Mouse (Mus musculus) lung, adult 18-20 months (tissue): Measurements from ENCODE around the gene Fahd2a.

ENCODE experiments used
- DNase-seq, 2 experiments: peaks; one replicate each; pipeline ENCODE4 v3.0.0; 2022; ENCODE audit warnings: mixed read lengths in 2 of 2

The Fahd2a gene

GRCm38 (mm10) chr2:127444055-127444789 lies at the start of gene Fahd2a:
Gene Fahd2a (minus strand): TSS chr2:127444565.
- peak; percentile 89 to 93 for DNase-seq

DNA sequence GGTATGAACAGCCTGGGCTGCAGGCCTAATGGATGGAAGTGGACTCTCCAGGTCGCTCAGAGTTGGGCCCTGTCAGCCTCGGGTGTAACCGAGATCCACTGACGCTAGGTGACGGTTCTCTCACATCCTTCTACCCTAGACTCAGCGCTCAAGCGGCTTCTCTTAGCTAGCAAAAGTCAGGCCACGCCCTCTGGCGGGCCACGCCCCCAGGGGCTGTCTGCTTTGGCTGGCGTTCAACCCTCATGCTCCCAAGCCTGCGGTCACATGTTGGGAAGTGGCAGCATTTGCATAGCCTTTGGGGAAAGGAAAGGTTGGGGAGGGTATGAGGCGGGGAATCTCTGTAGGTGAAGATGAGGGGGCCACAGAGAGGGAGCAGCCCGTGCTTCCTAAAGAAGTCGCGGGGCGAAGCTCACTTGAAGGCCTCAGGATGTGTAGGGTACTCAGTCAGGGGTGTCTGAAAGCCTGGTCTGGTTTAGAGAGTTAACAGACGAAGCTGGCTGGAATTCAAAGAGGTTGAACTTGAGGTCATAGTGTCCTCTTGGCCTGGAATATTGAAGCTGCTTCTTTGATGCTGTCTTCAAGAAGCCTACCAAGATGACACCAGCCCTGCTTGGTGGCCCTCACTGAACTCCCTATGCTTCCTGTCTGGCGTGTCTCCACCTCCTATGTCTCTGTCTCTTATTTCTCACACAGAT lies 40.3 kb upstream of the Fahd2a start:
- peak; percentile 67 to 72 for DNase-seq

DNA sequence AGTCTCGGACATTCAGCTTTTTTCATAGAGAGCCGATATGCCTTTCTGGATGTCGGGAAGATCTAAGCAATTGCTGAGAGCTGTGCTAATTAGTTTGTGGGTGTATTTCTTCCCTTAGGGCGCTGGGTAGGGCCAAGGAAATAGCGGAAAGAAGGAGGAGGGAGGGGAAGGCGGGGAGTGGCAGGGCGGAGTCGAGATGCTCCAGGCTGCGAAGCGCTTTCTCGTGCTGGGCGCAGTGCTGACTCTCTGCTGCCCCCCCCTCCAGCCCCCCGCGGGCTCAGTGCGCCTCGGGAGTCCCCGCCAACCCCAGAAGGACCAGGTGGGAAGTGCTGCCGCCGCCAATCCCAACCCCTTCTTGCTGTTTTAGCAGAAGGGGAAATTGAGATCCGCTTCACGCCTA lies 38.6 kb upstream of the Fahd2a start:
- peak in 1 of 2 experiments; percentile 37 for DNase-seq

- peak; percentile 74 to 78 for DNase-seq
These were observed 38.2 kb upstream of the Fahd2a start for GRCm38 (mm10) chr2:127482533-127482911.

GRCm38 (mm10) chr2:127481841-127482532 lies 37.6 kb upstream of the Fahd2a start:
- DNase-seq: no peak

GRCm38 (mm10) chr2:127479763-127480162 lies 35.4 kb upstream of the Fahd2a start:
- no peak for DNase-seq

GRCm38 (mm10) chr2:127479210-127479609 lies 34.8 kb upstream of the Fahd2a start:
- no peak for DNase-seq

GRCm38 (mm10) chr2:127472279-127472678 lies 27.9 kb upstream of the Fahd2a start:
- no peak for DNase-seq

DNA sequence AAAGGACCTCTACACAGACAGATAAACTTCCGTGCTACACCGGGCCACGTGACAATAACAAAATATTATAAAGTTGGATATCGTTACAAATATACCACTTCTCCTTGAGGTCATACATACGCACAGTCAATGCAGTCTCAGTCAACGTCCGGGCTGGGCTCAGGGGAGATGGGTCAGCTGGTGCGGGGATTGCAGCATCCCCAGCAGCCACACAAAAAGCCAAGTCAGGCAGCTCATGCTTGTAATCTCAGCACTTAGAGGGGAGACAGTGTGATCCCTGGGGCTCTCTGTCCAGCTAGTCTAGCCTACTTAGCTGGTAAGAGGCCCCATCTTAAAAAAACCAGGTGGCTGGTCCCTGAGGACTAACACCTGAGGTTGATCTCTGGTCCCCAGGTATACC lies 26.9 kb upstream of the Fahd2a start:
- no peak for DNase-seq

DNA sequence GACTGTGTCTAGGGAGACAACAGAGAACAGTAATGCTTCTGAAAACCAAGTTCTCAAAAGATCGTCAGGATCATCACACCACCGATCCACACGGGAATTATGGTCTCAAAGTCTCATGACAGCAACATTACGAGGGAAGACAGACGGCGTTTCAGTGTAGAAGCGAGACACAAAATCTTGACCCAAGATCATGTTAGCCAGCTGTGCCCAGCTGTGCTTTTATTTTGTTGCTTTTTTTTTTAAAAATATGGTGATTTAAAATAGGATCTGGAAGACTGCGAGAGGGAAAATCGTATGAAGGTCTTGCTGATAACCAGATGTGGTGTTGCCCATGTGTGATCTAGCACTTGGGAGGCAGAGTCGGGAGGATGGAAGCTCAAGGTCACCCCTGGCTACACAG lies 26.3 kb upstream of the Fahd2a start:
- no peak for DNase-seq

DNA sequence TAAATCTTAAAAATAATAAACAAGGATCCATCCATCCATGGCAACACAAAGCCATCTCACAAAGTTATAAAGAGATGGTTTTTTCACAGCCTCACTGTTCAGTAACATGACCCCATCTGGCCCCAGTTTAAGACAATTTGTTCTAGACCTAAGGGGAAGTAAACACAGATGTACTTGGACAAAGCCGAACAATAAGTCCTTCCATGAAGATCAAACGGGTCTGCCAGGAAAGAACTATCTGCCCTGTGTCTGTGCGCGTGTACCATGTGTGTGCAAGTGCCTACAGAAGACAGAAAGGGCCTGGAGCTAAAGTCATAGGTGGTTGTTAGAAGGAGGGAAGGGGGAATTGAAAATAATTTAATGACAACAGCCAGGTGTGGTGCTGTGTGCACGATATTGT lies 25.8 kb upstream of the Fahd2a start:
- DNase-seq: no peak

- DNase-seq: peak; percentile 41 to 50
These were observed 17.9 kb upstream of the Fahd2a start for GRCm38 (mm10) chr2:127462314-127462713.

GRCm38 (mm10) chr2:127461351-127461750 lies 17.0 kb upstream of the Fahd2a start:
- DNase-seq: no peak

DNA sequence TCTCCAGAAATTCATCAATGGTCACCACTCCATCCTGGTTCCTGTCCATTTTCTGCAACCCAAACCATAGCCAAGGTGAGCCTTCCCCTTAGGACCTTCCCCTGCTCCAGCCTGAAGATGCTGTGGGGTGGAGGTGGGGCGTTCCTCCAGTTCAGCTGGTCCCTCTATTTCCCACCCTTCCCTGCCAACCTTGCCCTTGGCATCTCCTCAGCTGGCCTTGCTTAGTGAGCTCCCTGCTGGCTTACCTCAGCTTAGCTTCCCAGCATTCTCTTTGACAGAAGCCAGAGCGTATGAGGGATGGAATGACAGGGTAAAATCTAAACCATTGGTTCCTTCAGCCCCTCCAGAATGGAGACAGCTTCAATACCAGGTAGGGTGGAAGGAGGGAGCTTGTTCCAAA lies 15.0 kb upstream of the Fahd2a start:
- no peak for DNase-seq

- DNase-seq: peak; percentile 58 to 64
These were observed 9.4 kb upstream of the Fahd2a start for GRCm38 (mm10) chr2:127453764-127454163.

- no peak for DNase-seq
These were observed 8.8 kb upstream of the Fahd2a start for GRCm38 (mm10) chr2:127453141-127453540.

GRCm38 (mm10) chr2:127451748-127452147 lies 7.4 kb upstream of the Fahd2a start:
- no peak for DNase-seq

DNA sequence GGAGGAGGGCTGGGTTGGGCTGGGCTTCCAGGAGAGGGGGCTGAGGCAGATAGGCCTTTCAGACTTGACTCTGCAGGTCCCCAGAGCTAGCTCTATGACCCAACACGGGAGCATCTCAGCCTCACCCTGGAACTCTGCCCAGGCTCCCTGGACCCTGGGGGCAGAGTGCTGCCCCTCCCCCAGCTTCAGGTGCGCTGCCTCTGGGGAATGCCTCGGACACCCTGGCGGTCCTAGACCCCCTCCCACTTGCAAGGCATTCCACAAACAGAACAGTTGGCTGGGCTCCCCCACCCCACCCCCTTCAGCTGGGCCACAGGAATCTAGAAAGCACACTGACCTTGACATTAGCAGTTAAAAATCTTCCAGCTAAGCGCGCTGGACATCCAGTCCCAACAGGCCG lies 5.3 kb upstream of the Fahd2a start:
- DNase-seq: no peak

DNA sequence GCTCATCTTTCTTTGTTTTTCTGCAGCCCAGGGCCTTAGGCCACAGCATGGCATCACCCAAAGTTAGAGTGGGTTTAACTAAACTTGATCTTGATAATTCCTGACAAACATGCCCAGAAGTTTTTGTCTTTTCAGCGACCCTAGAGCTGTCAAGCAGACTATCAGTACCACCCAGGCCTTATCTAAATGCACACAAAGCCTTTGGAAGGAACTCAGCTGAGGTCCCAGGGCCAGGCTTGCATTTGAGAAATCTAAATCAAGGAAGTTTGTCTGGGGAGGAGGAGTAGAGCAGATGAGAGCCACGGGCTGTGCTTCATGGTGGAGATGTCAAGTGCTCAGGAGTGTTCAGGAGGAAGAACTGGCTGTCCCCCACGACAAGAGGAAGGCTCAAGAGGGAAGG lies 2.5 kb upstream of the Fahd2a start:
- no peak for DNase-seq

DNA sequence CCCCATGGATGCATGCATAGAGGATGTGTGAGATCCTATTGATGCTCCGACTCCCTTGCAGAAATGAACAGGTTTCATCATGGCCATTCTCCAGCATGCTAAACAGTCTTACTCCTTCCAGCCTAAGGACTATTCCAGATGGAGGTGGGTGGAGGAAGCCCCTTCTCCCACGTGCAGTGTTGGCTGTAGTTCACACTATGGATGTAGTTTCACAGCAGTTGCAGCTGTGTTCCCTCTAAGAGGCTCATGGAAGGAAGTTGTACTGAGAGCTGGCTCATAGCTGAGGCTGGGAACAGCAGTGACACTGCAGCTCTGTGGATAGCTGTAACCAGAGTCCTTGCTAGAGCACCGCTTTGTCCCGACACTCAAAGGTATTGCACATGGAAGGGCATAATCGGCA lies 6.7 kb downstream of the Fahd2a start:
- no peak for DNase-seq

DNA sequence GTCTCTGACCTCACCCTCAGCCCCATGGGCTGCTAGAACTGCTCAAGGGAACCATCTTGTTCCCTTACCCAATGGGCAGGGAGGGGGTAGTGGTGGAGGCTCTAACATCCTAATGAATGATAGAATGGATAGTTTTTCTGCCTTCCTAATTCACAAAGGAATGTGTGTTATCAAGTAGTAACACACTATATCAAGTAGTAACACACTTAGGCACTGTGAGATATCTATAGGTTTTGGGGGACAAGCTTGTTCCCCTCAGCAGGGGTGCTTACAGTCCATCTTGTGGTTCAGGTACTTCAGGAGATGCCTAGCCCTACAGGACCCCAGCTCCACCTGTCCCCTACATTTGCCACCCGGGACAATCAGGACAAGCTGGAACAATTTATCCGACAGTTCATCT lies 8.8 kb downstream of the Fahd2a start:
- no peak for DNase-seq

DNA sequence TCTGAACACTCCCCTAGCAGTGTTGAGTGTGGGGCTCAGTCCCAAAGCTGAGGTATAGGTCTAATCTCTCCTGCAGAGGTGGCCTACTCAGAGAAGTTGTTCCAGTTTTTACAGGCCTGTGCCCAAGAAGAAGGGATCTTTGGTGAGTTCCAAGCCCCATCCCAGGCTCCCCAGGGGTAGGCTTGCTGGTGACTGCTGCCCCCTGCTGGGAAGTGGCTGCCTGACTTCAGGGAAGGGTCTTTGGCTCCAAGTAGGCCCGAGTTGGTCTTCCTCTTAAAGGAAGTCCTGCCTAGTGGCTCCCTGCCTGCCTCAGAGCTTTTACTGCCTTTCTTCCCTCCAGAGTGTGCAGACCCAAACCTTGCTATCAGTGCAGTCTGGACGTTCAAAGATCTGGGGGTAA lies 9.2 kb downstream of the Fahd2a start:
- DNase-seq: no peak

DNA sequence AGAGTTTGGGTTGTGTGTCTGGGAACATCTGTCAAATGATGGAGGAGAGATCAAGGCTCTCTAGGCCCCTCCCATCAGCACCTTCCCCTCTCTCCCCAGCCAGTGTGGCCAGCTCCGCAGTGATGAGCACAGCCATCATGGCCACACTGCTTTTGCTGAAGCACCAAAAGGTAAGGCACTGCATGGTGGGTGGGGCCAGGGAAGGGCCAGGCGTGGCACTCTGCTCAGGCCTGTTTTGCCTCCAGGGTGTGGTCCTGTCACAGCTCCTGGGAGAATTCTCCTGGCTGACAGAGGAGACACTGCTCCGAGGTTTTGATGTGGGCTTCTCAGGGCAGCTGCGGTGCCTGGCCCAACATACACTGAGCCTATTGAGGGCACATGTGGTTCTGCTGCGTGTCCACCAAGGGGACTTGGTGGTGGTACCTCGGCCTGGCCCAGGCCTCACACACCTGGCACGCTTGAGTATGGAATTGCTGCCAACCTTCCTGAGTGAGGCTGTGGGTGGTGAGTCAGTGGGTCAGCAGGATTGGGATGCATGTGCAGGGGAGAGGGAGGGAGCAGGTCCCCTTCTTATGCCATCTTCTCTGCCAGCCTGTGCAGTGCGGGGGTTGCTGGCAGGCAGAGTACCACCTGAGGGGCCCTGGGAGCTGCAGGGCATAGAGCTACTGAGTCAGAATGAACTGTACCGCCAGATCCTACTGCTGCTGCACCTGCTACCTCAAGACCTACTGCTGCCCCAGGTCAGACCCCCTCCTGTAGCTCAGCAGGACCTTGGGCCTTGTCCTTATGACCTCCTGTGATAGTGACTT lies 10.7 kb downstream of the Fahd2a start:
- DNase-seq: no peak
